Mouse (Mus musculus) embryonic stem cell, embryonic (primary cell): ENCODE data around the gene Ptprcap.

Experiments
- CTCF ChIA-PET, 4 experiments: fragments of 300-600 bp in 2 of 4; fragments of 350-600 bp in 2 of 4; sonication (Branson Sonifier 250); formaldehyde crosslinking; loops; one replicate each; lab custom pipeline; 2022; ENCODE audit warnings: inconsistent platforms in 2 of 4; lab: Charles Lee
- POLR2A ChIA-PET, 4 experiments: fragments of 300-600 bp in 2 of 4; fragments of 350-600 bp in 2 of 4; sonication (Branson Sonifier 250); formaldehyde crosslinking; loops; one replicate each; lab custom pipeline; 2022; ENCODE audit warnings: antibody characterized with exemption in 4 of 4, inconsistent platforms in 1 of 4; lab: Charles Lee

The Ptprcap gene

DNA sequence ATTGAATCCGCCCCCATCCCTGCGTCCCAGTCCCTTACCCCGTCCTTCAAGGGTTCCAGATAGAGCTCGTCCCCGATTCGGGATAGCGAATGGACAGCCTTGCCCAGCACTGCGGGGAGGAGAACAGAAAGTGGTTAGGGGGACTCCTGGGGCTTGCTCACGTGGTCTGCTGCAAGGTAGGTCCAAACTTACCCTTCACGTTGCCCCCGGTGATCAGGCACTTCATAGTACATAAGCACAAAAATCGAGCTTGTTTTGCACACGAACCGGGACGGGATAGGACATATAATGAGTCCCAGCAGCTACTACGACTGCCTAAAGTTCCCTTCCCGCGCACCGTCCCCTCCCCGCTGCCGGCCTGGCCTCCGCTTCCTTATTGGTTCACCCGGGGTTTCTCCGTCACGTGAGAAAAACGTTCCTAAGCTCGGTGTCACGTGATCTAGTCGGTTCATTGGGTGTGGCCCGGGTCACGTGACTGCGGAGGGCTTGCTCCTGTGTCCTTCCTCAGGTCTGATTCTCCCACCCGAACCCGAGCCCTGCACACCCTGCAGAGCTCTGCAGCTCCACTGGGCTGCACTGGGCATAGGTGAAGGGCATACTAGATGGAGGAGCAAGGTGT, 48.0 kb downstream of the Ptprcap start, which contains the start of gene Rad9a:
Gene Rad9a (minus strand): TSS at position 372 of the 619 bp plus-strand sequence.
- ChIA-PET CTCF (interaction anchor here (0.5 to 2.3 kb wide), 28 partner anchors 9 to 241 kb away, joined by 3 to 16 read pairs (median 4); partner anchors contain the start of genes Ppp1ca (in 4 of the 4), Ndufv1 (in 2 of the 4), Aip (in 1 of the 4) and Pitpnm1 (in 1 of the 4)), POLR2A (interaction anchor here (0.5 to 3.1 kb wide), 110 partner anchors 9 to 383 kb away, joined by 3 to 72 read pairs (median 4); partner anchors contain the start of genes AC109138.7 (in 4 of the 4), Clcf1 (in 4 of the 4), Ppp1ca (in 4 of the 4) and Cdk2ap2 (in 3 of the 4))

DNA sequence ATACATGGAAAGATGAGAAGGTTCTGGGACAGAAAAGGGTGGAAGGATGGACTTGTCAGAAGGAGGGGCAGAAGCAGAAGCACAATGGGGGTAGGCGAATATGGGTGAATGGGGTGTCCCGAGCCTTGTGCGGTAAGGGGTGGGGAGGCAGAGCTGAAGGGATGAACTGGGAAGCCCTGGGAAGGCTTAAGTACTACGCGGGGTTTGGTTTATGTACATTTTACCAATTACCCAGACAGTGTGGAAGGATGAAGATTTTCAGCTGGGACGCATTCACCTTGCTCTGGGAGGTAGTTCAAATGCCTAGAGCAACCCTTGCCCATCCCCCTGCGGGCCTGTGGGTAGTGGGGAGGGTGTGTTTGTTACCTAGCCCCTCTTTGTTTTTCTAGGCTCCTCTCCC, 48.7 kb downstream of the Ptprcap start:
- POLR2A ChIA-PET: interaction anchor here (0.6 to 3.1 kb wide), 81 partner anchors 8 to 360 kb away, joined by 3 to 72 read pairs (median 5); partner anchors contain the start of genes AC109138.7 (in 4 of the 4), Clcf1 (in 4 of the 4), Cdk2ap2 (in 3 of the 4) and Gstp2 (in 3 of the 4)

DNA sequence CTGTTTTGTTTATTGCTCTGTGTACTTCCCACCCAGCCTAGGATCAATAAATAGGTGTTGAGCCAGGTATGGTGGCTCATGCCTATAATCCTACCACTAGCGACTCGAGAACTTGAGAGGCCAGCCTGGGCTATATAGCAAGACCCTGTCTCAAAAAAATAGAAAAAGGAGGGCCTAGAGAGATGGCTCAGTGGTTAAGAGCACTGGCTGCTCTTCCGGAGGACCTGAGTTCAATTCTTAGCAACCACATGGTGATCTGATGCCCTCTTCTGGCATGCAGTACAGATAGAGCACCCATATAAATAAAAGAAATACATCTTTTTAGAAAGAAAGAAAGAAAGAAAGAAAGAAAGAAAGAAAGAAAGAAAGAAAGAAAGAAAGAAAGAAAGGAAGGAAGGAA, 49.7 kb downstream of the Ptprcap start:
- ChIA-PET CTCF (no interaction called here), POLR2A (interaction anchor here in 1 of 4 experiments (0.9 kb wide), 1 partner anchor 291 kb away, joined by 3 read pairs; the partner anchor contains the start of gene Ndufs8)

More for the DNA sequence above, 48.7 kb downstream of the Ptprcap start:
- CTCF ChIA-PET: interaction anchor here (0.7 to 2.3 kb wide), 18 partner anchors 10 to 242 kb away, joined by 3 to 16 read pairs (median 4); partner anchors contain the start of genes Ppp1ca (in 3 of the 4), Aip (in 1 of the 4), Ndufv1 (in 1 of the 4) and Pold4 (in 1 of the 4)

DNA sequence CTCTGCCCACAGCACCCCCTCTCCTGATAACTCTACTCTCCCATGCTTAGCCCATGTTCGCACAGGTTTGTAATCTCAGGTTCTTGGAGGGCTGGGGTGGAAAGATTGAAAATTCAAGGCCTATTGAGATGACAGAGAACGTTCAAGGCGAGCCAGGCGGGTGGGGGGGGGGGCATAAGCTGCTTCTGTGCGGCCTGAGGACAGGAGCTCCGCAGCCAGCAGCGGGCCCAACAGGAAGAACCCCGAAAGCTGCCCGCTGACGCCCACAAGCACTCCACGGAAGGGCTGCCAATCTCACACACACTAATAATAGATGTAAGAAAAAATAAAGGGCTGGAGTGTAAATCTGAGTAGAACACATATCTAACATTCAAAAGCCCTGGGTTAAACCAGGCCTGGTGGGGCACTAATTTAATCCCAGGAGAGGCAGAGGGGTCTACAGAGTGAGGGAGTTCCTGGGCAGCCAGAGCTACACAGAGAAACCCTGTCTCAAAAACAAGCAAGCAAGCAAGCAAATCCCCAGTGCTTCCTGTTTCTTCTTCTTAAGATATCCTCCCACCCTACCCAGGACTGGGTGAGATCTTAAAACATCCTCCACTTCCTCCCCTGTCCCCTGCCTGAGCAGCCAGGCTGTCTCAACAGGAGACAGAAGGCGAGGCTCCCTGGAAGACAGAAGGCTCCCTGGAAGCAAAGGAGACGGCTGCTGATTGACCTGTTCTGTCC, 50.4 kb downstream of the Ptprcap start:
- ChIA-PET POLR2A (interaction anchor here in 2 of 4 experiments (0.6 to 2.5 kb wide), 9 partner anchors 10 to 679 kb away, joined by 3 to 16 read pairs (median 3); partner anchors contain the start of genes AC109138.7 (in 1 of the 2), Cdk2ap2 (in 1 of the 2), Clcf1 (in 1 of the 2) and Ndufs8 (in 1 of the 2)), CTCF (interaction anchor here in 2 of 4 experiments (0.6 to 1.5 kb wide), 2 partner anchors 52 to 372 kb away, joined by 3 to 5 read pairs; no protein-coding TSS in a partner anchor)

DNA sequence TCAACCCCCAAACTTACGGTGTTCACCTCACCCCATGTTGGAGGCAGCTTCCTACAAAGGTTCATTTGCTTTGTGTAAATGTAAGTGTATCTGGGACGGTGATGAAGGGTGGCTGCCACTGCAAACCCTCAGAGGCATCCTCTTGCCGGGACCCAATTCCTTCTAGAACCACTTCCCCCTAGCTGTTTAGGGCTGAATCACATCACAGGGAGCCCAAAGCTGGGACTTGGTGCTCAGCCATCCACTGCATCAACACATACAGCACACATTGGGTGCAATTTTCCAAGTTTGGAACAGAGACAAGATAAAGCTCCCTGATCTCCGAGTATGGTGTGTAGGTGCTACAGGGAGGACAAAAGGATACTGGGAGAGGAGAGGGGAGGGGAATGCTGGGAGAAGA, 51.5 kb downstream of the Ptprcap start:
- CTCF ChIA-PET: interaction anchor here in 2 of 4 experiments (0.6 to 6.0 kb wide), 12 partner anchors 8 to 539 kb away, joined by 3 to 84 read pairs (median 6); partner anchors contain the start of genes AC109138.7 (in 1 of the 2), Clcf1 (in 1 of the 2) and Ppp1ca (in 1 of the 2)
- POLR2A ChIA-PET: interaction anchor here in 2 of 4 experiments (0.6 to 2.5 kb wide), 18 partner anchors 9 to 192 kb away, joined by 3 to 16 read pairs (median 3); partner anchors contain the start of genes AC109138.7 (in 1 of the 2), Carns1 (in 1 of the 2), Cdk2ap2 (in 1 of the 2) and Clcf1 (in 1 of the 2)
